Mouse (Mus musculus) midbrain, embryonic 16.5 days (tissue): ENCODE data around the gene Sorcs2. TPM values are rescaled to one million over a fixed set of nuclear protein-coding genes. Genes with fewer than 3 reads are reported as not detected.

Experiments used
- ATAC-seq: fragments of 200-750 bp; cut with Nextera tagmentation; 2 replicates; pipeline ENCODE4 v1.8.0; 2017; ENCODE audit warnings: moderate TSS enrichment
- H3K27ac ChIP-seq: fragments of 300-500 bp; sonication (generic); 2 replicates; pipeline ENCODE4 v1.5.1; 2014; ENCODE audit warnings: mild to moderate bottlenecking, low read length, mixed read lengths
- H3K27me3 ChIP-seq: fragments of 300-500 bp; sonication (generic); 2 replicates; pipeline ENCODE4 v1.6.1; 2014; ENCODE audit warnings: low read depth, low read length, mixed read lengths; ENCODE audit not compliant: control insufficient read depth, insufficient read depth
- H3K36me3 ChIP-seq: fragments of 300-500 bp; sonication (generic); 2 replicates; pipeline ENCODE4 v1.6.1; 2014; ENCODE audit warnings: mild to moderate bottlenecking, low read length, moderate library complexity, mixed read lengths; ENCODE audit not compliant: control insufficient read depth, insufficient read depth
- H3K4me1 ChIP-seq: fragments of 300-500 bp; sonication (generic); 2 replicates; pipeline ENCODE4 v1.6.1; 2014; ENCODE audit warnings: mild to moderate bottlenecking, low read length, mixed read lengths; ENCODE audit not compliant: control insufficient read depth, insufficient read depth
- H3K4me2 ChIP-seq: fragments of 300-500 bp; sonication (generic); 2 replicates; pipeline ENCODE4 v1.6.1; 2014; ENCODE audit warnings: mild to moderate bottlenecking, low read length, mixed read lengths
- H3K4me3 ChIP-seq: fragments of 300-500 bp; sonication (generic); 2 replicates; pipeline ENCODE4 v1.5.1; 2014; ENCODE audit warnings: low read depth, mild to moderate bottlenecking, low read length, moderate library complexity, mixed read lengths
- H3K9ac ChIP-seq: fragments of 300-500 bp; sonication (generic); 2 replicates; pipeline ENCODE4 v1.6.1; 2014; ENCODE audit warnings: low read depth, low read length, mixed read lengths
- H3K9me3 ChIP-seq: fragments of 300-500 bp; sonication (generic); replicated peaks from 2 replicates; pipeline ENCODE4 v1.6.1; 2014; ENCODE audit warnings: mild to moderate bottlenecking, low read length, mixed read lengths; ENCODE audit not compliant: control insufficient read depth, poor library complexity, severe bottlenecking
- WGBS: fragments of 180-500 bp; shearing (Covaris S2); extraction: QIAGEN DNeasy Blood & Tissue Kit; methylation state at CpG from one replicate; pipeline ENCODE4 v1.1.7; 2014; 5-methylcytosine and 5-hydroxymethylcytosine counted together
- polyA plus RNA-seq: library from polyadenylated mRNA; unstranded; fragments of >200 nt; fragmentation: Nextera tagmentation; extraction: Ambion mirVana; gene quantifications from 2 replicates; pipeline ENCODE4 v1.2.1, GENCODE M21; 2015

Gene Sorcs2
- polyA plus RNA-seq, 1 experiment from 2014 or later: 21.3 TPM

GRCm38 (mm10) chr5:36371731-36372130 lies 26.2 kb downstream of the Sorcs2 start:
- no peak overlapping the region for H3K9ac ChIP-seq
- ATAC-seq: no peak
- no peak overlapping the region for H3K27ac ChIP-seq
- no peaks in the 10 kb centered on the region for H3K9me3 ChIP-seq
- H3K27me3 ChIP-seq: no peaks in the 10 kb centered on the region
- H3K36me3 ChIP-seq: no peaks in the 10 kb centered on the region
- peaks cover 18% of the 10 kb centered on the region for H3K4me1 ChIP-seq
- no peak overlapping the region for H3K4me2 ChIP-seq
- 84% methylated on average over 5 of the region's 5 CpGs for WGBS
- H3K4me3 ChIP-seq: no peak overlapping the region

- H3K27me3 ChIP-seq: no peaks in the 10 kb centered on the region
- peaks cover 21% of the 10 kb centered on the region for H3K4me1 ChIP-seq
- H3K27ac ChIP-seq: peak overlapping the region; percentile 43
- no peaks in the 10 kb centered on the region for H3K9me3 ChIP-seq
- peak; percentile 63 for ATAC-seq
- H3K4me3 ChIP-seq: no peak overlapping the region
- H3K36me3 ChIP-seq: no peaks in the 10 kb centered on the region
- H3K9ac ChIP-seq: no peak overlapping the region
- H3K4me2 ChIP-seq: no peak overlapping the region
- WGBS: 13% methylated on average over 1 of the region's 1 CpGs
Observed at GRCm38 (mm10) chr5:36369261-36369684, 28.7 kb downstream of the Sorcs2 start.

- peak overlapping the region; percentile 12 for H3K27ac ChIP-seq
- H3K4me1 ChIP-seq: peaks cover 21% of the 10 kb centered on the region
- H3K9me3 ChIP-seq: no peaks in the 10 kb centered on the region
- WGBS: 82% methylated on average over 7 of the region's 7 CpGs
- H3K9ac ChIP-seq: no peak overlapping the region
- no peaks in the 10 kb centered on the region for H3K36me3 ChIP-seq
- ATAC-seq: no peak
- H3K4me2 ChIP-seq: no peak overlapping the region
- H3K4me3 ChIP-seq: no peak overlapping the region
- no peaks in the 10 kb centered on the region for H3K27me3 ChIP-seq
Observed at GRCm38 (mm10) chr5:36368511-36369135, 29.3 kb downstream of the Sorcs2 start.

- 76% methylated on average over 6 of the region's 6 CpGs for WGBS
- Histone ChIP-seq H3K9me3 (no peaks in the 10 kb centered on the region), H3K4me2 (no peak overlapping the region), H3K4me3 (no peak overlapping the region), H3K27ac (no peak overlapping the region), H3K4me1 (peaks cover 24% of the 10 kb centered on the region), H3K36me3 (no peaks in the 10 kb centered on the region), H3K27me3 (no peaks in the 10 kb centered on the region), H3K9ac (no peak overlapping the region)
- no peak for ATAC-seq
Observed at GRCm38 (mm10) chr5:36367911-36368310, 30.0 kb downstream of the Sorcs2 start.

GRCm38 (mm10) chr5:36367181-36367610 lies 30.7 kb downstream of the Sorcs2 start:
- no peaks in the 10 kb centered on the region for H3K9me3 ChIP-seq
- no peak for ATAC-seq
- H3K27me3 ChIP-seq: no peaks in the 10 kb centered on the region
- no peaks in the 10 kb centered on the region for H3K36me3 ChIP-seq
- peaks cover 28% of the 10 kb centered on the region for H3K4me1 ChIP-seq
- H3K9ac ChIP-seq: no peak overlapping the region
- no peak overlapping the region for H3K27ac ChIP-seq
- no peak overlapping the region for H3K4me2 ChIP-seq
- H3K4me3 ChIP-seq: no peak overlapping the region
- 82% methylated on average over 3 of the region's 3 CpGs for WGBS

- no peaks in the 10 kb centered on the region for H3K9me3 ChIP-seq
- ATAC-seq: no peak
- no peaks in the 10 kb centered on the region for H3K36me3 ChIP-seq
- no peaks in the 10 kb centered on the region for H3K27me3 ChIP-seq
- no peak overlapping the region for H3K4me3 ChIP-seq
- H3K9ac ChIP-seq: no peak overlapping the region
- no peak overlapping the region for H3K4me2 ChIP-seq
- H3K27ac ChIP-seq: no peak overlapping the region
- H3K4me1 ChIP-seq: peaks cover 11% of the 10 kb centered on the region
- 91% methylated on average over 7 of the region's 7 CpGs for WGBS
Observed at GRCm38 (mm10) chr5:36361749-36362148, 36.2 kb downstream of the Sorcs2 start.

GRCm38 (mm10) chr5:36360343-36360742 lies 37.6 kb downstream of the Sorcs2 start:
- Histone ChIP-seq H3K4me2 (no peak overlapping the region), H3K9me3 (no peaks in the 10 kb centered on the region), H3K4me3 (no peak overlapping the region), H3K27ac (peak overlapping the region; percentile 12), H3K4me1 (peaks cover 8% of the 10 kb centered on the region), H3K9ac (no peak overlapping the region), H3K27me3 (no peaks in the 10 kb centered on the region), H3K36me3 (no peaks in the 10 kb centered on the region)
- peak; percentile 26 for ATAC-seq
- WGBS: 72% methylated on average over 7 of the region's 7 CpGs

- H3K4me1 ChIP-seq: peaks cover 8% of the 10 kb centered on the region
- peak overlapping the region; percentile 24; the same call in 1 of the 2 replicates for H3K27ac ChIP-seq
- WGBS: 58% methylated on average over 4 of the region's 5 CpGs
- no peaks in the 10 kb centered on the region for H3K9me3 ChIP-seq
- no peak overlapping the region for H3K4me3 ChIP-seq
- no peak overlapping the region for H3K9ac ChIP-seq
- no peaks in the 10 kb centered on the region for H3K27me3 ChIP-seq
- no peaks in the 10 kb centered on the region for H3K36me3 ChIP-seq
- ATAC-seq: peak; percentile 82
- H3K4me2 ChIP-seq: no peak overlapping the region
Observed at GRCm38 (mm10) chr5:36359535-36360243, 38.2 kb downstream of the Sorcs2 start.

- Histone ChIP-seq H3K36me3 (no peaks in the 10 kb centered on the region), H3K9ac (no peak overlapping the region), H3K9me3 (no peaks in the 10 kb centered on the region), H3K27ac (no peak overlapping the region), H3K4me1 (peaks cover 7% of the 10 kb centered on the region), H3K27me3 (no peaks in the 10 kb centered on the region), H3K4me3 (no peak overlapping the region), H3K4me2 (no peak overlapping the region)
- 88% methylated on average over 4 of the region's 4 CpGs for WGBS
- ATAC-seq: no peak
Observed at GRCm38 (mm10) chr5:36358161-36358560, 39.8 kb downstream of the Sorcs2 start.
